33 mouse cellular contexts compared by ENCODE assay signal in genomic region chr19:43813315-43813714, GRCm38 (mm10). TPM values are rescaled to one million over a fixed set of nuclear protein-coding genes. Genes with fewer than 3 reads are reported as not detected.
DNase-seq lines count a peak whose midpoint lies in the region; ATAC-seq and TF ChIP-seq lines count a peak whose summit lies in the region.
"Had no signal": no experiment of that assay in that cellular context is flagged by ENCODE, and none has a peak within 500 bp of the region (broad histone marks: within the 10 kb centered on the region; RNA-seq: fewer than 3 reads in every experiment).

No protein-coding gene starts in this region.

- TF ChIP-seq CTCF in liver, adult 2 months (IDR thresholded peaks at IDR 0.05; ENCODE audit: low read depth, low read length) = no peak
- TF ChIP-seq CTCF in stomach, postnatal 0 days (IDR thresholded peaks at IDR 0.05; ENCODE audit: low read depth) = no peak

- no peak for TF ChIP-seq POLR2A in liver, adult 2 months (IDR thresholded peaks at IDR 0.05; ENCODE audit: extremely low read depth, insufficient read depth, low read length)

- no peaks in the 10 kb centered on the region for H3K9me3 ChIP-seq in kidney, embryonic 14.5 days (ENCODE audit: control insufficient read depth, low read length)
- H3K9me3 ChIP-seq in liver, embryonic 11.5 days (ENCODE audit: control insufficient read depth, low read length) = no peaks in the 10 kb centered on the region
- no peaks in the 10 kb centered on the region for H3K9me3 ChIP-seq in stomach, postnatal 0 days (ENCODE audit: control insufficient read depth, low read length)
- H3K9me3 ChIP-seq: forebrain, embryonic 13.5 days; G1E; heart, embryonic 13.5 days; hindbrain, embryonic 15.5 days; midbrain, embryonic 13.5 days; neural tube, embryonic 15.5 days had no signal

- no peak overlapping the region for H3K4me3 ChIP-seq in kidney, embryonic 14.5 days (ENCODE audit: low read length)
- H3K4me3 ChIP-seq in liver, adult 2 months (ENCODE audit: insufficient read depth, low read depth, low read length) = no peak overlapping the region
- H3K4me3 ChIP-seq in liver, embryonic 11.5 days (ENCODE audit: low read depth, low read length) = no peak overlapping the region
- H3K4me3 ChIP-seq in stomach, postnatal 0 days (ENCODE audit: low read depth, low read length) = no peak overlapping the region
- H3K4me3 ChIP-seq: erythroblast, embryonic 14.5 days; forebrain, embryonic 13.5 days; heart, embryonic 13.5 days; hindbrain, embryonic 15.5 days; midbrain, embryonic 13.5 days; neural tube, embryonic 15.5 days had no signal

- no peaks in the 10 kb centered on the region for H3K4me1 ChIP-seq in kidney, embryonic 14.5 days (ENCODE audit: control insufficient read depth, insufficient read depth, low read length)
- peaks cover 37% of the 10 kb centered on the region for H3K4me1 ChIP-seq in liver, adult 2 months (ENCODE audit: control insufficient read depth, insufficient read depth, low read length)
- no peaks in the 10 kb centered on the region; the same call in 1 of the 2 replicates for H3K4me1 ChIP-seq in liver, embryonic 11.5 days (replicated peaks; ENCODE audit: control insufficient read depth, insufficient read depth, low read length)
- H3K4me1 ChIP-seq in stomach, postnatal 0 days (replicated peaks; ENCODE audit: control insufficient read depth, insufficient read depth) = no peaks in the 10 kb centered on the region
- H3K4me1 ChIP-seq: forebrain, embryonic 13.5 days; hindbrain, embryonic 15.5 days; midbrain, embryonic 13.5 days had no signal

- no peaks in the 10 kb centered on the region for H3K36me3 ChIP-seq in kidney, embryonic 14.5 days (ENCODE audit: control insufficient read depth, insufficient read depth, low read length)
- peaks cover 85% of the 10 kb centered on the region for H3K36me3 ChIP-seq in liver, adult 2 months (ENCODE audit: control insufficient read depth, insufficient read depth, low read length)
- H3K36me3 ChIP-seq in liver, embryonic 11.5 days (ENCODE audit: control insufficient read depth, insufficient read depth, low read length) = no peaks in the 10 kb centered on the region
- no peaks in the 10 kb centered on the region for H3K36me3 ChIP-seq in stomach, postnatal 0 days (ENCODE audit: control insufficient read depth, insufficient read depth, low read length)
- H3K36me3 ChIP-seq: G1E; heart, embryonic 13.5 days; hindbrain, embryonic 15.5 days; midbrain, embryonic 13.5 days; neural tube, embryonic 15.5 days had no signal

- WGBS in kidney, embryonic 14.5 days = 90% methylated on average over 10 of the region's 10 CpGs
- WGBS in liver, adult 2 months = 30% methylated on average over 10 of the region's 10 CpGs
- WGBS in liver, embryonic 11.5 days = 87% methylated on average over 10 of the region's 10 CpGs
- 60% methylated on average over 10 of the region's 10 CpGs for whole genome bisulfite sequencing in stomach, postnatal 0 days

- TF ChIP-seq EP300 in stomach, postnatal 0 days (optimal IDR thresholded peaks at IDR 0.05) = no peak

- H3K4me2 ChIP-seq in kidney, embryonic 14.5 days (replicated peaks; ENCODE audit: low read depth, low read length) = no peak overlapping the region
- H3K4me2 ChIP-seq in liver, embryonic 11.5 days = no peak overlapping the region
- H3K4me2 ChIP-seq in stomach, postnatal 0 days (replicated peaks; ENCODE audit: low read depth) = no peak overlapping the region
- H3K4me2 ChIP-seq: forebrain, embryonic 13.5 days; heart, embryonic 13.5 days; hindbrain, embryonic 15.5 days; midbrain, embryonic 13.5 days; neural tube, embryonic 15.5 days had no signal

- no peak overlapping the region for H3K27ac ChIP-seq in kidney, embryonic 14.5 days (ENCODE audit: low read depth, low read length)
- H3K27ac ChIP-seq in liver, adult 2 months (replicated peaks; ENCODE audit: insufficient read depth, low read depth, low read length) = peak overlapping the region; percentile 90
- no peak overlapping the region for H3K27ac ChIP-seq in liver, embryonic 11.5 days (ENCODE audit: low read depth, low read length)
- H3K27ac ChIP-seq in stomach, postnatal 0 days (replicated peaks) = no peak overlapping the region
- H3K27ac ChIP-seq: forebrain, embryonic 13.5 days; heart, embryonic 13.5 days; hindbrain, embryonic 15.5 days; kidney, postnatal 0 days; macrophage; midbrain, embryonic 13.5 days; neural tube, embryonic 15.5 days had no signal

- H3K79me2 ChIP-seq in liver, adult 2 months (ENCODE audit: control insufficient read depth, insufficient read depth, low read length) = no peaks in the 10 kb centered on the region; the same call in 1 of the 2 replicates

- no peak overlapping the region for H3K9ac ChIP-seq in kidney, embryonic 14.5 days (ENCODE audit: low read depth, low read length)
- no peak overlapping the region for H3K9ac ChIP-seq in liver, adult 2 months (ENCODE audit: low read depth, low read length)
- H3K9ac ChIP-seq in liver, embryonic 11.5 days (ENCODE audit: low read depth, low read length) = no peak overlapping the region
- no peak overlapping the region for H3K9ac ChIP-seq in stomach, postnatal 0 days (ENCODE audit: low read length)
- H3K9ac ChIP-seq: forebrain, embryonic 13.5 days; heart, embryonic 13.5 days; hindbrain, embryonic 15.5 days; midbrain, embryonic 13.5 days; neural tube, embryonic 15.5 days had no signal

- no peak for ATAC-seq in kidney, embryonic 14.5 days (ENCODE audit: low FRiP score, low TSS enrichment)
- ATAC-seq in liver, embryonic 11.5 days (replicated peaks; ENCODE audit: low FRiP score) = no peak
- peak; percentile 63; the same call in 1 of the 2 replicates for ATAC-seq in stomach, postnatal 0 days (ENCODE audit: low FRiP score, low TSS enrichment)
- no peak for ATAC-seq in erythroid progenitor cell, adult 5-6 weeks (replicated peaks; ENCODE audit: low FRiP score, poor library complexity, severe bottlenecking)
- ATAC-seq: forebrain, embryonic 13.5 days; lung, postnatal 0 days; midbrain, embryonic 13.5 days had no signal

- peak; percentile 49 for DNase-seq in kidney, adult 11 months
- peak; percentile 95 for DNase-seq in liver, adult 2 months (ENCODE audit: extremely low read depth, low read depth, low spot score)
- no peak for DNase-seq in liver, embryonic 11.5 days (ENCODE audit: low spot score)
- DNase-seq in kidney, postnatal 14 days = peak; percentile 16
- DNase-seq in stomach, postnatal 0 days (ENCODE audit: low spot score) = peak; percentile 35
- DNase-seq in natural killer cell, adult 2 months (ENCODE audit: low spot score in 2 of 2) = no peak
- DNase-seq: adrenal gland, adult 8-10 months; cerebellum, adult 2 months; cerebellum, postnatal 14 days; gastrocnemius, postnatal 10 days; heart, postnatal 10 days; layer of hippocampus, postnatal 36 days; left cerebral cortex, postnatal 4 days; lung, adult 18-20 months; retina, postnatal 1 day; right cerebral cortex, postnatal 14 days; thymus, postnatal 4 days had no signal

- H3K27me3 ChIP-seq in kidney, embryonic 14.5 days (ENCODE audit: control insufficient read depth, insufficient read depth, low read length) = no peaks in the 10 kb centered on the region
- no peaks in the 10 kb centered on the region for H3K27me3 ChIP-seq in liver, adult 2 months (ENCODE audit: control insufficient read depth, insufficient read depth, low read length)
- H3K27me3 ChIP-seq in liver, embryonic 11.5 days (replicated peaks; ENCODE audit: control insufficient read depth, insufficient read depth, low read length) = no peaks in the 10 kb centered on the region
- H3K27me3 ChIP-seq in stomach, postnatal 0 days (ENCODE audit: control insufficient read depth, insufficient read depth, low read length) = no peaks in the 10 kb centered on the region
- H3K27me3 ChIP-seq: forebrain, embryonic 13.5 days; hindbrain, embryonic 15.5 days; neural tube, embryonic 15.5 days had no signal

RNA-seq across cellular contexts. Expression of gene Abcc2, which starts 31.3 kb away (rescaled TPM):
- polyA plus RNA-seq in kidney, embryonic 14.5 days (2014; fragmentation: Nextera tagmentation; extraction: Ambion mirVana) = 0.94 and 1.7 TPM in 2 replicates
- total RNA-seq in liver, adult 2 months (2014; rRNA removed) = 488 and 590 TPM in 2 replicates
- polyA plus RNA-seq in liver, adult 2 months (2012; rRNA removed) = 230 and 298 TPM in 2 replicates
- 4.5 and 5.1 TPM in 2 replicates for polyA plus RNA-seq in liver, embryonic 11.5 days (2014; fragmentation: Nextera tagmentation; extraction: Ambion mirVana)
- polyA plus RNA-seq in stomach, postnatal 0 days (2015; fragmentation: Nextera tagmentation; extraction: Ambion mirVana) = 0.12 and 0.15 TPM in 2 replicates
- total RNA-seq in erythroid progenitor cell, adult 5-6 weeks (2015; ENCODE audit: low replicate concordance) = 8.3 TPM in 1 of 2 replicates, not detected in the other
- total RNA-seq in erythroid progenitor cell, adult 5-6 weeks (2017; ENCODE audit: low replicate concordance) = 0.26 TPM in 1 of 2 replicates, not detected in the other
- total RNA-seq: heart, adult 8-10 months; heart, postnatal 10 days; hematopoietic stem cell, adult 5-6 weeks; layer of hippocampus, postnatal 36 days; megakaryocyte-erythroid progenitor cell, adult 5-6 weeks had no signal
- polyA plus RNA-seq: forebrain, embryonic 13.5 days; heart, embryonic 13.5 days; thymus, postnatal 0 days had no signal

Comparison
In these comparisons a context has a peak if more than half of its experiments do, and no peak if none do; other contexts are left out.
1. DNase-seq: peak in kidney, adult 11 months (single experiment), liver, adult 2 months (single experiment), kidney, postnatal 14 days (single experiment) and stomach, postnatal 0 days (single experiment); none in liver, embryonic 11.5 days (single experiment) and natural killer cell, adult 2 months (0 of 2).
2. RNA of gene Abcc2, which starts 31.3 kb away (polyA plus RNA-seq): 230 to 298 TPM in liver, adult 2 months; 4.5 to 5.1 TPM in liver, embryonic 11.5 days, 0.94 to 1.7 TPM in kidney, embryonic 14.5 days and 0.12 to 0.15 TPM in stomach, postnatal 0 days; every median in the first group is over 10 times any median in the second.